Mouse (Mus musculus) heart, embryonic 13.5 days (tissue): ENCODE data around the gene Gm8797. TPM values are rescaled to one million over a fixed set of nuclear protein-coding genes. Genes with fewer than 3 reads are reported as not detected.
"Not testable (repeated sequence)": the region's sequence is repeated elsewhere in the genome, so short reads cannot be mapped to it uniquely, and the experiment has no call there.

Experiments used
- ATAC-seq: fragments of 200-750 bp; cut with Nextera tagmentation; 2 replicates; pipeline ENCODE4 v1.8.0; 2017; ENCODE audit warnings: moderate TSS enrichment; ENCODE audit not compliant: insufficient number of reproducible peaks, low FRiP score, low TSS enrichment; ENCODE audit errors: extremely low read depth
- H3K27ac ChIP-seq: fragments of 300-500 bp; sonication (generic); replicated peaks from 2 replicates; pipeline ENCODE4 v1.5.1; 2015; ENCODE audit warnings: moderate library complexity, mild to moderate bottlenecking, inconsistent platforms
- H3K27me3 ChIP-seq: fragments of 300-500 bp; sonication (generic); replicated peaks from 2 replicates; pipeline ENCODE4 v1.6.1; 2015; ENCODE audit warnings: mild to moderate bottlenecking, inconsistent platforms
- H3K36me3 ChIP-seq: fragments of 300-500 bp; sonication (generic); 2 replicates; pipeline ENCODE4 v1.6.1; 2015; ENCODE audit warnings: mild to moderate bottlenecking, inconsistent platforms
- H3K4me1 ChIP-seq: fragments of 300-500 bp; sonication (generic); 2 replicates; pipeline ENCODE4 v1.6.1; 2015; ENCODE audit warnings: inconsistent platforms
- H3K4me2 ChIP-seq: fragments of 300-500 bp; sonication (generic); 2 replicates; pipeline ENCODE4 v1.6.1; 2015; ENCODE audit warnings: inconsistent platforms, mild to moderate bottlenecking, moderate library complexity
- H3K4me3 ChIP-seq: fragments of 300-500 bp; sonication (generic); 2 replicates; pipeline ENCODE4 v1.5.1; 2015; ENCODE audit warnings: moderate library complexity, mild to moderate bottlenecking, inconsistent platforms
- H3K9ac ChIP-seq: fragments of 300-500 bp; sonication (generic); 2 replicates; pipeline ENCODE4 v1.6.1; 2015; ENCODE audit warnings: inconsistent platforms, mild to moderate bottlenecking, moderate library complexity
- H3K9me3 ChIP-seq: fragments of 300-500 bp; sonication (generic); 2 replicates; pipeline ENCODE4 v1.6.1; 2016; ENCODE audit warnings: inconsistent platforms
- WGBS: fragments of 180-500 bp; shearing (Covaris S2); methylation state at CpG from one replicate; pipeline ENCODE4 v1.1.7; 2015; ENCODE audit warnings: mixed read lengths; 5-methylcytosine and 5-hydroxymethylcytosine counted together
- polyA plus RNA-seq: library from polyadenylated mRNA; unstranded; fragments of >200 nt; fragmentation: Nextera tagmentation; extraction: Ambion mirVana; gene quantifications from 2 replicates; pipeline ENCODE4 v1.2.1, GENCODE M21; 2015

Gene Gm8797
- 12.9 and 15.0 TPM in 2 replicates for polyA plus RNA-seq

GRCm38 (mm10) chr3:5750506-5750905, at the start of gene Gm8797:
Gene Gm8797 (plus strand): TSS chr3:5750806.
- not testable (repeated sequence) for H3K36me3 ChIP-seq, H3K27me3 ChIP-seq, H3K9ac ChIP-seq, H3K4me3 ChIP-seq, H3K27ac ChIP-seq, H3K4me1 ChIP-seq, ATAC-seq, H3K4me2 ChIP-seq, H3K9me3 ChIP-seq
- WGBS: 89% methylated on average over 9 of the region's 9 CpGs

GRCm38 (mm10) chr3:5714481-5714880, 36.1 kb upstream of the Gm8797 start:
- H3K4me3 ChIP-seq: no peak overlapping the region
- H3K4me2 ChIP-seq: no peak overlapping the region
- H3K27me3 ChIP-seq: no peaks in the 10 kb centered on the region
- H3K36me3 ChIP-seq: no peaks in the 10 kb centered on the region
- no peaks in the 10 kb centered on the region for H3K9me3 ChIP-seq
- H3K4me1 ChIP-seq: no peaks in the 10 kb centered on the region
- ATAC-seq: no peak
- H3K9ac ChIP-seq: no peak overlapping the region
- H3K27ac ChIP-seq: no peak overlapping the region

- no peaks in the 10 kb centered on the region for H3K4me1 ChIP-seq
- H3K27ac ChIP-seq: no peak overlapping the region
- no peaks in the 10 kb centered on the region for H3K36me3 ChIP-seq
- no peak overlapping the region for H3K9ac ChIP-seq
- no peaks in the 10 kb centered on the region for H3K9me3 ChIP-seq
- ATAC-seq: no peak
- H3K27me3 ChIP-seq: no peaks in the 10 kb centered on the region
- H3K4me2 ChIP-seq: no peak overlapping the region
- no peak overlapping the region for H3K4me3 ChIP-seq
Measured at GRCm38 (mm10) chr3:5732931-5733330, 17.7 kb upstream of the Gm8797 start.

GRCm38 (mm10) chr3:5754763-5755478, 4.3 kb downstream of the Gm8797 start:
- no peak overlapping the region for H3K4me2 ChIP-seq
- no peak for ATAC-seq
- WGBS: 57% methylated on average over 3 of the region's 3 CpGs
- no peaks in the 10 kb centered on the region for H3K9me3 ChIP-seq
- H3K4me1 ChIP-seq: no peaks in the 10 kb centered on the region
- H3K27ac ChIP-seq: no peak overlapping the region
- no peak overlapping the region for H3K4me3 ChIP-seq
- no peaks in the 10 kb centered on the region for H3K36me3 ChIP-seq
- H3K27me3 ChIP-seq: no peaks in the 10 kb centered on the region
- H3K9ac ChIP-seq: no peak overlapping the region

GRCm38 (mm10) chr3:5766256-5766655, 15.7 kb downstream of the Gm8797 start:
- Histone ChIP-seq H3K4me2 (no peak overlapping the region), H3K27me3 (no peaks in the 10 kb centered on the region), H3K9ac (no peak overlapping the region), H3K36me3 (no peaks in the 10 kb centered on the region), H3K4me3 (no peak overlapping the region), H3K27ac (no peak overlapping the region), H3K4me1 (no peaks in the 10 kb centered on the region), H3K9me3 (no peaks in the 10 kb centered on the region)
- ATAC-seq: no peak
- WGBS: 67% methylated on average over 3 of the region's 3 CpGs

- Histone ChIP-seq H3K9ac (no peak overlapping the region), H3K27me3 (no peaks in the 10 kb centered on the region), H3K4me3 (no peak overlapping the region), H3K9me3 (no peaks in the 10 kb centered on the region), H3K27ac (no peak overlapping the region), H3K4me1 (no peaks in the 10 kb centered on the region), H3K36me3 (no peaks in the 10 kb centered on the region), H3K4me2 (no peak overlapping the region)
- WGBS: 76% methylated on average over 2 of the region's 2 CpGs
- ATAC-seq: no peak
Measured at GRCm38 (mm10) chr3:5776894-5777293, 26.3 kb downstream of the Gm8797 start.
